Mouse (Mus musculus) cortical plate, adult 2 months (tissue): ENCODE results near the gene Tomm40l.

Experiments used
- CTCF ChIP-seq: fragments of 200-500 bp; IDR thresholded peaks from 2 replicates; pipeline ENCODE4 v1.5.1; 2011; ENCODE audit warnings: mild to moderate bottlenecking, control low read depth, low read length; ENCODE audit not compliant: insufficient read depth; ENCODE audit errors: extremely low read depth
- POLR2A ChIP-seq: fragments of 200-500 bp; IDR thresholded peaks from 2 replicates; pipeline ENCODE4 v1.6.1; 2011; ENCODE audit warnings: mild to moderate bottlenecking, low read length, control low read depth; ENCODE audit not compliant: insufficient read depth; ENCODE audit errors: extremely low read depth

GRCm38 (mm10) chr1:171263666-171264461, 41.5 kb upstream of the Tomm40l start:
- TF ChIP-seq CTCF = no peak
- no peak for TF ChIP-seq POLR2A
